Mouse (Mus musculus) C2C12 (cell line): Measurements from ENCODE around the gene Onecut3.

Experiments used
- CEBPB ChIP-seq: IDR thresholded peaks from one replicate; pipeline ENCODE4 v1.6.1; 2011; ENCODE audit warnings: low read depth, mild to moderate bottlenecking, control low read depth, moderate library complexity
- CTCF ChIP-seq: IDR thresholded peaks from one replicate; pipeline ENCODE4 v1.5.1; 2011; ENCODE audit not compliant: control insufficient read depth, insufficient read depth, insufficient read length
- MAX ChIP-seq: IDR thresholded peaks from one replicate; pipeline ENCODE4 v1.6.1; 2011; ENCODE audit warnings: mild to moderate bottlenecking, control low read depth
- MYOD1 ChIP-seq: IDR thresholded peaks from one replicate; pipeline ENCODE4 v1.6.1; 2011; ENCODE audit warnings: low read depth; ENCODE audit not compliant: control insufficient read depth, insufficient read length
- MYOG ChIP-seq: IDR thresholded peaks from one replicate; pipeline ENCODE4 v1.6.1; 2011; ENCODE audit not compliant: control insufficient read depth, insufficient read length; ENCODE audit errors: extremely low read depth
- USF1 ChIP-seq: IDR thresholded peaks from one replicate; pipeline ENCODE4 v1.6.1; 2011; ENCODE audit warnings: low read depth, mild to moderate bottlenecking, control low read depth, moderate library complexity

DNA sequence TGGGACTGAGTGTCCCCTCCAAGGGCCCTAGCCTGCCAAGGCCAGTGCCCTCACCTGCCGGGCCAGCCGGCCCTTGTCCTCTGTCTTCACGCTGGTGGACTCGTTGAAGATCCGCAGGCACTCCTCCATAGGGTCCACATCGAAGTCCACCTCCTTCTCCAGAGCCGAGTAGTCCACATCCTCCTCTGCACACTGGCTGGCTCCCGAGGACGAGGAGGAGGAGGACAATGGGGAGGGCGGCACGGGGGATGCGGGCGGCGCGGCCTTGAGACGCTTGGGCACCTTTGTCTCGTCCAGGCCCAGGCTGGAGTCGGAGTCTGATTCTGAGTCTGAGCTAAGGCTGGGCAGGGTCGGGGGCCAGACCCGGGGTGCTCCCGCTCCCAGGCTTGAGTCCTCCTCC, 54.6 kb downstream of the Onecut3 start:
- TF ChIP-seq CTCF (no peak), CEBPB (no peak), MYOG (no peak), USF1 (no peak), MAX (no peak), MYOD1 (no peak)
